Mouse (Mus musculus) adrenal gland, adult 18-20 months (tissue): Measurements from ENCODE around the gene Naa16. TPM values are rescaled to one million over a fixed set of nuclear protein-coding genes. Genes with fewer than 3 reads are reported as not detected.

Experiments
- DNase-seq, 2 experiments: peaks; one replicate each; pipeline ENCODE4 v3.0.0; 2021 to 2022; ENCODE audit warnings: low spot score in 2 of 2
- total RNA-seq, 2 experiments: library from RNA; stranded (reverse); gene quantifications; 1 replicate in 1 of 2; 2 replicates in 1 of 2; pipeline ENCODE4 v1.2.3; 2021

The Naa16 gene
- total RNA-seq, 2 experiments from 2014 or later: 22.7 to 25.1 TPM

- no peak for DNase-seq
These were observed 111.7 kb downstream of the Naa16 start for GRCm38 (mm10) chr14:79278927-79279326.

GRCm38 (mm10) chr14:79277922-79278321 lies 112.7 kb downstream of the Naa16 start:
- DNase-seq: no peak

DNA sequence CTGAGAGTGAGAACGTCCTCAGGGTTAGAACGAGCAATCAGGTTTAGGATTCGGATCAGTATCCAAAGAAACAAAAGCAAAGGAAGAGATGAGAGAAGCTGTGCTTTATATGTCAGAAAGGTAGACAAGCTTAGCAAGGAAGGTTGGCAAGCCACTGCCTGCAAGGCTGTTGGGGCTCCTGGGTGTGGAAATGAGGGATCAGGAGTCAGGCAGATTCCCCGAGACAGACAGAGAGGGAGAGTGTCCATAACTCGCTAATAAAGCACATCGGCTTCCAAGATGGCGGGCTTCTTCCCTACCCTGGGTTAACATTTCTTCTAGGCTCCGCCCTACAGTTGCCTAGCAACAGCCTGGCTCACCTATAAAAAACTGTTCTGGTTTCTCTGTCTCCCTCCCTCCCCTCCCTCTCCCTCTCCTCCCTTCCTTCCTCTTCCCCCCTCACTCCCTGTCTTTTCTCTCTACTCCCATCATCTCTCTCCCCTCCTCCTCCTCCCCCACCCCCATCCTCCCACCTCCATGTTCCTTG lies 114.6 kb downstream of the Naa16 start:
- no peak for DNase-seq

DNA sequence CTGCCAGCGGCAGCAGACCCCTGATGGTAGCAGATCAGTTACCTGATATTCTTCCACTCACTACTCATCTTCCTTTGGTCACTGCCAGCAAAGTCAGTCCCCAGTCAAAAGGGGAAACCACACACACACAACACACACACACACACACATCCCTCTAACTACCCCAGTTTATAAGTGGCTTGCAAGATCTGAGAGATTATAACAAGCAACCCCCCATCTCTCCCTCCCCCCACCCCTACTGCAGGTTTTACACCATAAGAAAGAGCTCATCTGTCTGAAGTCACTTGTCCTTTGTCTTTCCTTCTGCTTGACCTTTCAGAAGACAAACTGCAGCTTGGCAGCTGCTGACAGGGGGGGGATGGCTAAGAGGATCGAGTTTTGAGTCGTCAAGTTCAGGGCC lies 115.1 kb downstream of the Naa16 start:
- DNase-seq: no peak

Other genes with a start within 250 kb of the Naa16 start
- gene Zfp957, start 143.4 kb downstream of the Naa16 start, total RNA-seq: not detected
- 100 to 1,000 TPM; 152 to 273 TPM for gene Rgcc, start 89.1 kb downstream of the Naa16 start, total RNA-seq
- 1 to 10 TPM; 4.3 to 4.7 TPM for gene Mtrf1, start 7.0 kb upstream of the Naa16 start, total RNA-seq
- gene Kbtbd7, start 35.7 kb upstream of the Naa16 start, total RNA-seq: 1 to 10 TPM; 7.0 to 8.7 TPM
- gene Kbtbd6, start 61.1 kb upstream of the Naa16 start, total RNA-seq: under 1 TPM; 0.16 to 0.27 TPM
- 10 to 100 TPM; 19.2 to 23.1 TPM for gene Elf1, start 90.4 kb upstream of the Naa16 start, total RNA-seq
- 10 to 100 TPM; 31.6 to 39.4 TPM for gene Wbp4, start 90.7 kb upstream of the Naa16 start, total RNA-seq
- 100 to 1,000 TPM in 1 of 2 experiments, 10 to 100 TPM in 1; 79.4 to 121 TPM for gene Sugt1, start 196.9 kb upstream of the Naa16 start, total RNA-seq